Mouse (Mus musculus) cerebellum, postnatal 10 days (tissue): ENCODE measurements around the gene Klk15.
"Not testable (repeated sequence)": the region's sequence is repeated elsewhere in the genome, so short reads cannot be mapped to it uniquely, and the experiment has no call there.

Experiments
- DNase-seq, 2 experiments: peaks; one replicate each; pipeline ENCODE4 v3.0.0; 2021; ENCODE audit warnings: mixed read lengths in 2 of 2

The Klk15 gene

GRCm38 (mm10) chr7:43933440-43933839 is at the start of gene Klk15:
Gene Klk15 (plus strand): TSS chr7:43933740.
- DNase-seq, result no peak

DNA sequence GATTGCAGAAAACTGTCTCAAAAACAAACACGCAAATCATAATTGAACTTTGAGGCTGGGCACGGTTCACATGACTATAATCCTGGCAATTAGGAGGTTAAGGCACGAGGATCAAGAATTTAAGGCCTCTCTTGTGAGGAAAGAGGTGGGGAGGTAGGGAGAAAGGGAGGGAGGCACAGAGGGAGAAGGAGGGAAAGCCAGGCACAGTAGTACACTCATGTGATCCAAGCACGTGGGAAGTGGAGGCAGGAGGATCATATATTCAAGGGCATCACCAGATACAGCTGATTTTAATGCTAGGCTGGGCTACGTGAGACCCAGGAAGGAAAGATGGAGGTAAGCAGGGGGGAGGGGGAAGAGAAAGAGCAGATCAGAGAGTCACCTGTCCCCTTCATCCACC is 42.2 kb upstream of the Klk15 start:
- no peak for DNase-seq

DNA sequence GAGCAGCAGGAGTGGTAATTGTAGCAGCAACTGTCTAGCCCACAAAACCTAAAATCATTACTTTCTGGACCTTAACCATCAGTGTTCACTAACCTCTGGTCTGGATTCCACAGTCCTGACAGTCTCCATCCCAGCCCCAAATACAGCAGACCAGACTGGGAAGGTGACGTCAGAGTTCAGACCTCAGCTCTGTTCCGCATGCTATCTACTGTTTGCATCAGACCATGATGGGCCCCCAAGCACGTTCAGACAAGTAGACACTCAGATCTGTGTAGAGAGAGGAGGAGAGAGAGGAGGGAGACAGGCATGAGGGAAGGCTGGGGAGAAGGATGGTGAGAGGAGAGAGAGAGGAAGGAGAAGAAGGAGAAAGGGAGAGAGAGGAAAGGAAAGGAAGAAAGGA is 41.8 kb upstream of the Klk15 start:
- no peak for DNase-seq

GRCm38 (mm10) chr7:43894836-43895235 is 38.7 kb upstream of the Klk15 start:
- peak; percentile 88 to 89 for DNase-seq

- DNase-seq, result no peak
These were observed 18.7 kb upstream of the Klk15 start for GRCm38 (mm10) chr7:43914821-43915220.

DNA sequence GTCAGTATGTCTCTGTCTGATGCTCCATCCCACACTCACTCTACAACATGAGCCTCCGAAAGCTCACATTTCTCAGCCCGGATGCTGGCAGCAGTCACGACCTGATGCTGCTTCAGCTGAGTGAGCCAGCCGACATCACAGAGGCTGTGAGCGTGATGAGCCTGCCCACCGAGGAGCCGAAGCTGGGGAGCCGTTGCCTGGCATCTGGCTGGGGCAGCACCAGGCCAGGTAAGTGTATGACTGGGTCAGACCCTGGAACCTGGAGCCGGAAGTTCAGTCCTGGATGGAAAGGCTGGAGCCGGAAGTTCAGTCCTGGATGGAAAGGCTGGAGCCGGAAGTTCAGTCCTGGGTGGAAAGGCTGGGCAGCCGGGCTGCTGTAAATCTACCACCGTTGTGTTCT is 15.1 kb upstream of the Klk15 start:
- no peak for DNase-seq

GRCm38 (mm10) chr7:43918871-43919270 is 14.7 kb upstream of the Klk15 start:
- DNase-seq, result no peak

- DNase-seq, result peak; percentile 81 to 83
These were observed 13.7 kb upstream of the Klk15 start for GRCm38 (mm10) chr7:43919559-43920451.

- DNase-seq, result no peak
These were observed 13.0 kb upstream of the Klk15 start for GRCm38 (mm10) chr7:43920582-43920981.

GRCm38 (mm10) chr7:43921087-43921486 is 12.5 kb upstream of the Klk15 start:
- no peak for DNase-seq

- no peak for DNase-seq
These were observed 11.6 kb upstream of the Klk15 start for GRCm38 (mm10) chr7:43921941-43922340.

GRCm38 (mm10) chr7:43925985-43926384 is 7.6 kb upstream of the Klk15 start:
- peak; percentile 14 to 18 for DNase-seq

DNA sequence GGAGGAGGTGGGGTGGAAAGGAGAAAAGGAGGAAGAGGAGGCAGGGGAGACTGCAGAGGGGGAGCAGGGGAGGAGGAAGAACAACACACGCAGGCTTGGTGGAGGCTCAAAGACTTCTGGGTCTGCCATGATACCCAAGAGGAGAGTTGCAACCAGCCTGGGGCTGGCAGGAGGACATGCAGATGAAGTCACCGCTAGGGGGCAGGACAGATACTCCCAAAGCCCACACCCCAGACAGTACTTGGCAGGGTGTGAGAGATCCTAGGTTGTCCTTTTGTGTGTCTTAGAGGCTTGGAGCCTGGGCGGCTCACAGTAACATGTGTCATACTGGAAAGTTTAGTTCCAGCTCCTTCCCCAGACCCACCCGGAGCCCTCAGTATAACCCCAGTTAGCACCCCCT is 5.0 kb upstream of the Klk15 start:
- DNase-seq, result peak; percentile 48 to 54

DNA sequence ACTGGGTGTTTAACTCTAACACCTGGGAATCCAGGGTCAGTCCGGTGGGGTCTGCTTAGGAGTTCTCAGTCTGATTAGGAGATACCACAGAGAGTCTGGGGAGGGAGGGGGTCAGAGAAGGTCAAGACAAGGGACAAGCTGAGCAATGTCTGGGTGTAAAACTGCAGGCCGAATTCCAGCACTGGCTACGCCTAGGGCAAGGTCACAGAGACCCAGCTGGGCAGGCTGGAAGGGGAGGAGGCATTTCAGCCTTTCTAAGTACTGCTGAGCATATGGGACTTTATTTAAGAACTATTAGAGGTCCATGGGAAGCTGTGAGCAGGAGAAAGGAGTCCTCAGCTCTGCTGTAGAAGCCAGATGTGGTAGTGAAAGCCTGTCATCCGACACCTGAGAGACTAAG is 1.2 kb upstream of the Klk15 start:
- DNase-seq, result no peak

GRCm38 (mm10) chr7:43934747-43935146 is 1.2 kb downstream of the Klk15 start:
- no peak for DNase-seq

- DNase-seq, result no peak
These were observed 3.0 kb downstream of the Klk15 start for GRCm38 (mm10) chr7:43936551-43936950.

DNA sequence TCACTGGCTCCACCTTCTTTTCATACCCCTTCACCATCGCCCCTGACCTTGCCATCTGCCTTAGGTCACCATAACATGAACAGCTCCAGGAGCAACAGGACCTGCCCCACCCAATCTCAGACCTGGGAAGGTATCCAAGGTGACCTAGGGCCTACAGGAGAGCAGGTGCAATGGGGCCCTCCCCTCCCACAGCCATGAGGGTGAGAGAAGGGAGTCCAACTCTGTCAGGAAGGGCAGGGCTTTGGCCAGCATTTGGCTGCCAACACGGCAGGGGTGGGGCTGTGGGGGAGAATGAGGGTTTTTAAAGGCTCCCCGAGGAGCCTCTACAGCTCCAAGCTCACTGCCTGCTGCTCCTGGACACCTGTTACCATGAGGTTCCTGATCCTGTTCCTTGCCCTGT is 8.8 kb downstream of the Klk15 start:
- not testable (repeated sequence) for DNase-seq

- DNase-seq, result no peak
These were observed 11.3 kb downstream of the Klk15 start for GRCm38 (mm10) chr7:43944727-43945264.

DNA sequence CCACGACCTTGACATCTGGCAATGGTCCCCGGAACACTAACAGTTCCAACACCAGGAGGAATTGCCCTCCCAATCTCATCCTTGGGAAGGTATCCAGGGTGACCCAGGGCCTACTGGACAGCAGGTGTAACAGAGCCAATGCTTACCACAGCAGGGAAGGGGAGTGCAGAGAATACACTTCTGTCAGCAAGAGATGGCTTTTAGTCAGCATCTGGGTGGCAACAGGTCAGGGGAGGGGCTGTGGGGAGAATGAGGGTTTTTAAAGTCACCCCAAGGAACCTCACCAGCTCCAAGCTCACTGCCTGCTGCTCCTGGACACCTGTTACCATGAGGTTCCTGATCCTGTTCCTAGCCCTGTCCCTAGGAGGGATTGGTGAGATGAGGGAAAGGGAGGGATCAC is 16.8 kb downstream of the Klk15 start, which contains the start of gene Klk1b8:
Gene Klk1b8 (plus strand): TSS at position 301 of the 400 bp plus-strand sequence.
- DNase-seq, result no peak

- peak in 1 of 2 experiments; percentile 8 for DNase-seq
These were observed 19.2 kb downstream of the Klk15 start for GRCm38 (mm10) chr7:43952703-43953102.

- DNase-seq, result no peak
These were observed 32.9 kb downstream of the Klk15 start, which contains the start of gene Klk1b1 for GRCm38 (mm10) chr7:43966451-43966850. Gene Klk1b1 (plus strand): TSS chr7:43966751.

- no peak for DNase-seq
These were observed 33.5 kb downstream of the Klk15 start for GRCm38 (mm10) chr7:43967058-43967457.

GRCm38 (mm10) chr7:43967612-43968011 is 34.1 kb downstream of the Klk15 start:
- no peak for DNase-seq

GRCm38 (mm10) chr7:43975761-43976160 is 42.2 kb downstream of the Klk15 start, which contains the start of gene Klk1b9:
Gene Klk1b9 (plus strand): TSS chr7:43976061.
- not testable (repeated sequence) for DNase-seq
